Mouse (Mus musculus) neural tube, embryonic 13.5 days (tissue): ENCODE data around the gene Tgfb1i1. TPM values are rescaled to one million over a fixed set of nuclear protein-coding genes. Genes with fewer than 3 reads are reported as not detected.

Experiments used
- ATAC-seq: fragments of 200-750 bp; cut with Nextera tagmentation; 2 replicates; pipeline ENCODE4 v1.8.0; 2017; ENCODE audit warnings: low read depth, mild to moderate bottlenecking, moderate TSS enrichment, moderate library complexity
- H3K27ac ChIP-seq: fragments of 300-500 bp; sonication (generic); replicated peaks from 2 replicates; pipeline ENCODE4 v1.5.1; 2015; ENCODE audit warnings: moderate library complexity, mild to moderate bottlenecking, inconsistent platforms
- H3K27me3 ChIP-seq: fragments of 300-500 bp; sonication (generic); 2 replicates; pipeline ENCODE4 v1.6.1; 2015; ENCODE audit warnings: mild to moderate bottlenecking, inconsistent platforms
- H3K36me3 ChIP-seq: fragments of 300-500 bp; sonication (generic); 2 replicates; pipeline ENCODE4 v1.6.1; 2015; ENCODE audit warnings: mild to moderate bottlenecking, inconsistent platforms
- H3K4me1 ChIP-seq: fragments of 300-500 bp; sonication (generic); replicated peaks from 2 replicates; pipeline ENCODE4 v1.6.1; 2015; ENCODE audit warnings: inconsistent platforms
- H3K4me2 ChIP-seq: fragments of 300-500 bp; sonication (generic); 2 replicates; pipeline ENCODE4 v1.6.1; 2015; ENCODE audit warnings: inconsistent platforms, mild to moderate bottlenecking, moderate library complexity
- H3K4me3 ChIP-seq: fragments of 300-500 bp; sonication (generic); 2 replicates; pipeline ENCODE4 v1.5.1; 2015; ENCODE audit warnings: mild to moderate bottlenecking, inconsistent platforms
- H3K9ac ChIP-seq: fragments of 300-500 bp; sonication (generic); 2 replicates; pipeline ENCODE4 v1.6.1; 2015; ENCODE audit warnings: moderate library complexity, mild to moderate bottlenecking, inconsistent platforms
- H3K9me3 ChIP-seq: fragments of 300-500 bp; sonication (generic); 2 replicates; pipeline ENCODE4 v1.6.1; 2016; ENCODE audit warnings: inconsistent platforms
- WGBS: fragments of 180-500 bp; shearing (Covaris S2); methylation state at CpG from one replicate; pipeline ENCODE4 v1.1.7; 2015; 5-methylcytosine and 5-hydroxymethylcytosine counted together
- polyA plus RNA-seq: library from polyadenylated mRNA; unstranded; fragments of >200 nt; fragmentation: Nextera tagmentation; extraction: Ambion mirVana; gene quantifications from 2 replicates; pipeline ENCODE4 v1.2.1, GENCODE M21; 2015

Tgfb1i1 gene
- polyA plus RNA-seq, 1 experiment from 2014 or later, result 33.4 TPM

DNA sequence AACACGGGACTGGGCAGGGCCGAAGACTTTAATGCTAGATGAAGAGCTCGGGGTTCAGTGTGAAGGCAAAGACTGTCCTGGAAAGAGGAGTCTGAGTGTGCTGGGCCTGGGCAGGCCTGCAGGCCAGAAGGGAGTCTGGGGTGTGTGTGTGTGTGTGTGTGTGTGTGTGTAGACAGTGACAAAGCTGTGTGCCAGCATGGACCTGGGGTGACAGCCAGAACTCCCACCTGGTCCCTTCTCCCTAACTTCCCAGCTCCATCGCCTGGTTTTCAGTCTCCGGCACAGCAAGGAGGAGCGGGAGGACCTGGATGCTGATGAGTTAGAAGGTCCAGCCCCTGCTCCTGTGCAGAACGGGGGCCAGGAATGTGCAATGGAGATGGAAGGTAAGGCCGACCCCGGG, 24.9 kb downstream of the Tgfb1i1 start:
- Histone ChIP-seq H3K4me3 (no peak overlapping the region), H3K36me3 (peaks cover 58% of the 10 kb centered on the region), H3K27ac (no peak overlapping the region), H3K27me3 (no peaks in the 10 kb centered on the region), H3K9ac (no peak overlapping the region), H3K4me2 (no peak overlapping the region), H3K4me1 (no peaks in the 10 kb centered on the region), H3K9me3 (no peaks in the 10 kb centered on the region)
- 94% methylated on average over 9 of the region's 9 CpGs for WGBS
- ATAC-seq, result no peak

DNA sequence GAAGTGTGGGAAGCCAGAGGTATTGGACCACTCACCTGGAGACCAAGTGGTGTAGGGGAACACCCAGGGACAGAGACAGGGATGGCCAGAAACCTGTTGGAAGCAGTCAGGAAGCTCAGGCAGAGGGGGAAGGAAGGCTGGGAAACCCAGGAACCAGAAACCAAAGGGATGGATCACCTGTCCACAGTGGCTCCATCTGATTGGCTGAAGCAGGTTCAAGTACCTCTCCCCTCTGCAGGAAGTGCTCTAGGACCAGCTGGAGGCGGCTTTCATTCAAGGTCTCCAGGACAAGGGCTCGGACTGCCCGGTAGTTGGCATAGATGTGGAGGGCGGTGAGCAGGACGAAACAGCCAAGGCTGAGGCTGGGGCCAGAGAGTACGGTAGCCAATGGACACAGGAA, 29.4 kb downstream of the Tgfb1i1 start:
- Histone ChIP-seq H3K4me3 (no peak overlapping the region), H3K36me3 (peaks cover 78% of the 10 kb centered on the region)

DNA sequence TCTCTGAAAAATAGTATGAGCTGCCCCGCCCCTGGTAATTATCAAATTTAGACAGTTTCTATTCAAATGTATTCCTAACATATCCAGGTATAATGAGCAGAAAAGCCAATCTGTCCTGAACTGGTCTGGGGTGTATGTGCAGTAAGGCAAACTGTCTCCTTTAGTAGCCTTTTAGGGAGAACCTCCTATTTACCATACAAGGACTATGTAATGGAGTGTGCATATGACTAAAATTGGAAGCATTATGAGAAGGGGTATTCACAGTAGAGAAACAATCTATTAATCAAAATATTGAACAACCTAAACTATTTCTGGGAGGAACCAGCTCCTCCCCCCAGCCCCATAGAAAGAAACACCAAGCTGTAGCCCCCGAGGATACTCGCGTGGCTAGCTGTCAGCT, 33.1 kb downstream of the Tgfb1i1 start:
- Histone ChIP-seq H3K4me3 (no peak overlapping the region), H3K36me3 (peaks cover 41% of the 10 kb centered on the region), H3K27me3 (no peaks in the 10 kb centered on the region), H3K4me2 (no peak overlapping the region), H3K27ac (no peak overlapping the region), H3K4me1 (peaks cover 14% of the 10 kb centered on the region), H3K9ac (no peak overlapping the region), H3K9me3 (no peaks in the 10 kb centered on the region)
- 90% methylated on average over 4 of the region's 4 CpGs for WGBS
- ATAC-seq, result no peak

More for the DNA sequence above, 29.4 kb downstream of the Tgfb1i1 start:
- WGBS, result 97% methylated on average over 6 of the region's 6 CpGs
- H3K9me3 ChIP-seq, result no peaks in the 10 kb centered on the region
- no peaks in the 10 kb centered on the region for H3K27me3 ChIP-seq
- no peaks in the 10 kb centered on the region for H3K4me1 ChIP-seq
- no peak overlapping the region for H3K4me2 ChIP-seq
- ATAC-seq, result no peak
- no peak overlapping the region for H3K9ac ChIP-seq
- H3K27ac ChIP-seq, result no peak overlapping the region

DNA sequence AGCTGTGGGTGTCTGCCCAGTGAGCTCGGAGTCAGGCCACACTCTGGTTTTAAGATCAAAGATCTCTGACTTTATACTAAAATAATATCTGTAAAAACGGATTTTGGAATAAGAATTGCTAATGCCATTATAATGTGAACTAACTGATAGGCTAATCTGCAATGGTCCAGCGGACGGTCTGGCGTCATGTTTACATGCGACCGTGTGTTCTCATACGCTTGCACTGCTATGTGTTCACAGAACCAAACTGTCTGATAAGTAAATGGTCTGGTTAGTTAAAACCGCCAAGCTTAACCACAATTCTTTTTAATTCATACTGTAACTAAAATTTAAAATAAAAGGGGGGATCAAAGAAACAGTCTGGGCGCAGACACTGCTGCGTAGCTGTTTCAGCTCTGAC, 35.2 kb downstream of the Tgfb1i1 start:
- no peak overlapping the region for H3K4me3 ChIP-seq
- H3K4me2 ChIP-seq, result no peak overlapping the region
- no peak for ATAC-seq
- peaks cover 14% of the 10 kb centered on the region for H3K4me1 ChIP-seq
- H3K9ac ChIP-seq, result no peak overlapping the region
- H3K36me3 ChIP-seq, result 0 out of 2 replicates have a peak, but pooled peaks cover 25% of the 10 kb centered on the region
- no peaks in the 10 kb centered on the region for H3K9me3 ChIP-seq
- H3K27ac ChIP-seq, result no peak overlapping the region
- no peaks in the 10 kb centered on the region for H3K27me3 ChIP-seq
- WGBS, result 73% methylated on average over 11 of the region's 11 CpGs

DNA sequence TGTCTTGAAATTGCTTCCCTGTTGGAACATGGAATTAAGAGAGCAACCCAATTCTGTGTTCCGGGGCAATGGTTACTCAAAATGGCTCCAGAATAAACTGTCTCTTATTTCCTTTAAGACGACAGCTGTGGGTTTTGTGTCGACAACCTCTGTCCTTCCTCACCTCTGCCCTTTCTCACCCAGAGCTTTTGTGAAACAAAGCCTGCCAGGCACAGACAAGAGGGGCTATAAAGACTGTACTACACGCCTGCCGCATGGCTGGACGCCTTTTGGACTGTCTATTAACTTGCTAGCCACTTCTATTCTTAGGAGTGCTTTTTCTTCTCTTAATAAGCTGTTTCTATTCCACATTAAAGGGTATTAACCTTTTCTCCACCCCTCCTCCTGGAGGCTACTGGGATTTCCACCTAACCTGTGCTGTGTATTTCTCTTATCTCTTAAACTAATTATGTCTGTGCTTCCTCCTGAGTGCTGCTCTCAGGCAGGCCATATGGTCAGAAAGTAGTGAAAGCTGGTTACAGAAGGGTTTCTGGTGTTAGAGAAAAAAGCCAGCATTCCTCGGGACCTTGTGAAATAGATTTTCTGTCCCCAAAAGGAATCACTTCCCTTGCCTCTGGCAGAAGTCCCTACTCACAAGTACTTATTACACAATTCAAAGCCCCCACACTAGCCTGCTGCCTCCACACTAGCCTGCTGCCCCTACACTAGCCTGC, 36.1 kb downstream of the Tgfb1i1 start:
- H3K36me3 ChIP-seq, result peaks cover 27% of the 10 kb centered on the region
- WGBS, result 6% methylated on average over 7 of the region's 7 CpGs
- ATAC-seq, result no peak
- peaks cover 14% of the 10 kb centered on the region for H3K4me1 ChIP-seq
- H3K27me3 ChIP-seq, result no peaks in the 10 kb centered on the region
- H3K4me2 ChIP-seq, result no peak overlapping the region
- H3K27ac ChIP-seq, result 0 out of 2 replicates have a peak overlapping the region, but pooled peaks have one; percentile 18
- H3K9me3 ChIP-seq, result no peaks in the 10 kb centered on the region
- no peak overlapping the region for H3K4me3 ChIP-seq
- 0 out of 2 replicates have a peak overlapping the region, but pooled peaks have one; percentile 12 for H3K9ac ChIP-seq

DNA sequence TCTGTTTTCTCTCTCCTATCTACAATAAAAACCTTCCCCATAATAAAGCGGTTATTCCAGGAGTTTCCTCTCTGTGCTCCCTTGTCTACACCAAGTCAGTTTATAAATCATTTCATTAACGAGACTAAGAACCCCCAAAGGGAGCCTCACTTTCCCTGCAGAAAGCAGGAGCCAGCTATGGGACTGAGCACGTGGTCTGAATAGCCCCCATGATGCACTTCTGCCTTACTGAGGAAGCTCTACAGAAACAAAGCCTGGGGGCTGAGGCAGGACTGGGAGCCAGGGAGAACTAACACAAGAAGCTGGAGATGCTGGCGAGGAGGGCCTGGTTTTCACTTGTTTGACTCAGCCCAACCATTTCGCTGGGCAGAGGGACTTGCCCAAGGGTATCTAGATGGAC, 37.4 kb downstream of the Tgfb1i1 start:
- Histone ChIP-seq H3K27me3 (no peaks in the 10 kb centered on the region), H3K4me1 (peaks cover 21% of the 10 kb centered on the region), H3K4me3 (no peak overlapping the region), H3K4me2 (no peak overlapping the region), H3K9me3 (no peaks in the 10 kb centered on the region), H3K36me3 (peaks cover 30% of the 10 kb centered on the region), H3K9ac (no peak overlapping the region), H3K27ac (no peak overlapping the region; the same call in 1 of the 2 replicates)
- peak; percentile 53; the same call in 1 of the 2 replicates for ATAC-seq
- 34% methylated on average over 5 of the region's 5 CpGs for WGBS

DNA sequence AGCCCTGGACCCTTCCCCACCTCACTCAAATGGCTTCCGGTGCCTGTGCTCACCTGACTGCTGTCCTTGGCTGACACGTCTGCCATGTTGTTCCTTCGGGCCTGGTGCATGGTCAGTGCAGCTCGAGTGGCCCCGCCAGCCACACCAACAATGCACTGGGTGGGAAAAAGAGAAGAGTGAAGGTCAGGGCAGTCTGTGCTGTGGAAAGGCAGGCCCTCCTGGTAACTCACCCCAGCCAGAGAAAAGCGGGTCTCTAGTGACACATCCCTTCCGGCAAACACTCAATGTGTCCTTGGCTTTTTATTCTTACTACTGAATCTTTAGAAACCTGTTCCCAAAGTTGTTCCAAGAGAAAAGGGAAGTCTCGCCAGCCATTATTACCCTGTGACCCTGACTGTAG, 38.4 kb downstream of the Tgfb1i1 start:
- Histone ChIP-seq H3K4me2 (no peak overlapping the region), H3K9me3 (no peaks in the 10 kb centered on the region), H3K9ac (no peak overlapping the region), H3K36me3 (peaks cover 24% of the 10 kb centered on the region), H3K4me1 (peaks cover 26% of the 10 kb centered on the region), H3K27ac (no peak overlapping the region), H3K4me3 (no peak overlapping the region), H3K27me3 (no peaks in the 10 kb centered on the region)
- WGBS, result 88% methylated on average over 8 of the region's 8 CpGs
- ATAC-seq, result no peak

DNA sequence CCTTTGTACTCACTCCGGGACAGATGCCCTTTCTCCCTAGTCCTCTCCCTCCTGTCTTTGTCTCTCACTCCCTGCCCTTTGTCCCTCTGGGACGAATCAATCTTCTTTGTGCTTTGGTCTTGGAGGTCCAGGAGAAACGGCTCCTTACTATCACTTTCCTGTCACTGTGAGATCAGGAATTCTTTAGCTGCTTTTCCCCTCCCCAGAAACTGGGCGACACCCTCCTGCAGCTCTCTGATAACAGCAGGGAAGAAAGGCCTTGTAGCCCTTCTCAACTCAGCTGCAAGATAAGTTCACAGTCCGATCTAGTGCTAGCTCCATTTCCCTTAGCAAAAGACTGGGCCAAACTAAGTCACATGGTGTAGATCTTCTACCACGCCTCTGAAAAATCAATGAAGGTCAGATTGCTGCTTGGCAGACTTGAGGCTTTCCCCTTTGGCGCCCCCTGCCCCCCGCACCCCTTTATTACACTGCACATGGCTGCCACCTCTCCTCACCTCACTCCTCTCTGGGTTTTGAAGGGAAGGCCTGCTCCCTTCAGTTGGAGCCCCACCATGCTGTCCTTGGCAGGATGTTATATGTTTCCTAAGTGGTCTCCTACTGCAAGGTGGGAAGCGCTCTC, 42.4 kb downstream of the Tgfb1i1 start:
- no peaks in the 10 kb centered on the region for H3K27me3 ChIP-seq
- H3K4me3 ChIP-seq, result no peak overlapping the region
- no peak overlapping the region for H3K4me2 ChIP-seq
- H3K36me3 ChIP-seq, result peaks cover 22% of the 10 kb centered on the region
- ATAC-seq, result no peak
- no peaks in the 10 kb centered on the region for H3K9me3 ChIP-seq
- peaks cover 15% of the 10 kb centered on the region for H3K4me1 ChIP-seq
- no peak overlapping the region for H3K27ac ChIP-seq
- H3K9ac ChIP-seq, result peak overlapping the region; percentile 36; the same call in 1 of the 2 replicates
- WGBS, result 17% methylated on average over 9 of the region's 9 CpGs

DNA sequence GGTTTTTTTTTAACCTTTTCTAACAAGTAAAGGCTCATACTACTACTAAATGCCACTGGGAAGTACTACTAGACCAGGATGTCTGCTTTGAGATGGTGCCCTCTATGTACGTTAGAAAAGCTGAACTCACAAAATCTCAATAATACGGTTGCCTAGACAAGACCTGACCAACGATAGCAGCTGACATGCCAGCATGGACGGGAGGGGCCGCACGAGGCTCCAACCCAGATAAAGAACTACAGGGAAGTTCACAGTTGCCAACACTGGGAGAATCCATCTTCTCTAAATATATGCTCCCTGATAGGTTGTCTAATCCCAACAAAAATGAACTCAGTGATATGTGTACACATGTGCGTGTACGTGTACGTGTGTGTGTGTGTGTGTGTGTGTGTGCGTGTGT, 48.2 kb downstream of the Tgfb1i1 start:
- Histone ChIP-seq H3K4me3 (no peak overlapping the region), H3K9me3 (no peaks in the 10 kb centered on the region), H3K9ac (no peak overlapping the region), H3K4me1 (peaks cover 20% of the 10 kb centered on the region), H3K4me2 (no peak overlapping the region), H3K27ac (no peak overlapping the region), H3K27me3 (no peaks in the 10 kb centered on the region), H3K36me3 (0 out of 2 replicates have a peak, but pooled peaks cover 2% of the 10 kb centered on the region)
- no peak for ATAC-seq
- WGBS, result 95% methylated on average over 10 of the region's 10 CpGs

DNA sequence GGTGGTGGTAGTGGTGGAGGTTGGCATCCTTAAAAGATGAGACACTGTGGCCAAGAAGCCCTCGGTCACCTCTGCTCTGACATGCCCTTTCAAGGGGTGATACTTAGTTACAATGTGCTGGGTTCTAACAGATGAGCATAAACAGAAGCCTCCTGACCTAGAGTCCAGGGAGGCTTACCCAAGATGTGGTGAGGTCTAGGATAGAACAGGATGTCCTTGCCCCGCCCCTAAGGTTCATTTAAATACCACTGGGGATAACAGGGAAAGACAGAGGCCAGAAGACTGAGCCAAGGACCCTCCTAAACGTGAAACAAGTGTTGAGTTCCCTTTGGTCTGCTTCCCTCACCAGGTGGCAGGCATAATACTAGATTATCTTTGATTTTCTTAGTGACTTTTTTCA, 49.9 kb downstream of the Tgfb1i1 start:
- no peaks in the 10 kb centered on the region for H3K27me3 ChIP-seq
- H3K27ac ChIP-seq, result no peak overlapping the region
- H3K4me3 ChIP-seq, result no peak overlapping the region

DNA sequence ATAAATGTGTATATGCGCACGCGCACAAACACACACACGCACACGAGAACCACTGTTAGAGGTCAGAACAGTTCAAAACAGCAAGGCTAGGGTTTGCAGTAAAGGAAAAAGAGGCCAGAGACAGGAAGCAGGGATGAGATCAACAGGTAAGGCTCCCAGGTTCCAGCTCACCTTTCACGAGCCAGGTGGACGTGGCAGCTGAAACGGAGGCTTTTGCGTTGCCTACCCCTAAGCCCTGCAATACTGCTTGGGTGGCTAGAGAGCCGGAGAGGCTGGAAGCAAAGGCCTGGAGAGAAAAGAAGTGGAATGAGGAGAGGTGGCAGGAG, 50.6 kb downstream of the Tgfb1i1 start:
- Histone ChIP-seq H3K4me2 (peak overlapping the region; percentile 91), H3K4me3 (peak overlapping the region; percentile 78), H3K27me3 (no peaks in the 10 kb centered on the region), H3K27ac (peak overlapping the region; percentile 79), H3K4me1 (peaks cover 20% of the 10 kb centered on the region), H3K36me3 (no peaks in the 10 kb centered on the region), H3K9ac (peak overlapping the region; percentile 88), H3K9me3 (no peaks in the 10 kb centered on the region)
- ATAC-seq, result no peak
- 38% methylated on average over 10 of the region's 10 CpGs for WGBS

More for the DNA sequence above, 49.9 kb downstream of the Tgfb1i1 start:
- Histone ChIP-seq H3K4me2 (no peak overlapping the region), H3K9ac (no peak overlapping the region), H3K36me3 (no peaks in the 10 kb centered on the region), H3K9me3 (no peaks in the 10 kb centered on the region), H3K4me1 (peaks cover 20% of the 10 kb centered on the region)
- ATAC-seq, result no peak
- 71% methylated on average over 3 of the region's 3 CpGs for WGBS

DNA sequence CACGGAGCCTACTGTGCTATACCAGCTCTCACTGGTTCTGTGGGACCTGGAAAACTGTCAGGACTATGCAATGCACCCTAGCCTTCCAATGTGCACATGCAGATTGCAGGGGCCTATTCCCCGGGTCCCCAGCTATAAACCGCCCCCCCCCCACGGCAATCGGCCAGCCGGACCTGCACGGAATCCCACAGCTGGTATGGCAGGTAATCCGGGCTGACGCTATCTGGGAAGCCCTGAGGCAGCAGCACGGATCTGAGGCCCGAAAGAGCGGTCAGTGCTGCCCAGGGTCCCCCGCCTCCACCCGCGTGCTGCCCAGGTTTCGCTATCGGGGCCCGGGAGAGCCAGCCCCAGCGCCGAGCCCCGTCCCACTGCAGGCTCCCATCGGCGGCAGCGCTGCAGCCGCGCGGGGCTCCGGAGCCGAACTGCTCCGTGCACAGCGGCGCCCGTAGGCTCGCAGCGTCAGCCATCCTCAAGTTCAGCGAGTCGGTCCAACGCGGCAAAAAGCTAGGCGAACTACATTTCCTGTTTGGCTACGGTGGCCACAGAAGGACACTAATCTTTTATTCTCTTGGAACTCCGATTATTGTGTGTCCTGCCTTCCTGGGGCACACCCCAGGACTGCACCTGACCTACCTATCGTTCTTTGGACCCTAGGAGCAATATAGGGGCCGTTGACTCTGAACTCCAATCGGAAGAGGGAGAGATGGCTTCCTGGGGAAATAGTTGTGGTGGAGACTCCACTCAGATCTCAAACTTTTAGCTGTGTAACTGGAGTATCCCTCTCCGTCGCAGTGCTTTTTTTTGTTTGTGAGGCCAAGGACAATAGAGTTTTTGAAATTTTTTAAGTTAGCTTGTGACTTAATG, 51.2 kb downstream of the Tgfb1i1 start, which contains the start of gene BC017158:
Gene BC017158 (minus strand): TSS at position 554 of the 864 bp plus-strand sequence.
- Histone ChIP-seq H3K27ac (peak within 1 kb of the TSS; percentile 79), H3K4me3 (peak within 1 kb of the TSS; percentile 78), H3K9me3 (no peaks in the 10 kb centered on the region), H3K27me3 (no peaks in the 10 kb centered on the region), H3K4me1 (peaks cover 20% of the 10 kb centered on the region), H3K4me2 (peak within 1 kb of the TSS; percentile 91), H3K9ac (peak within 1 kb of the TSS; percentile 88), H3K36me3 (no peaks in the 10 kb centered on the region)
- 2% methylated on average over 47 of the region's 47 CpGs for WGBS
- ATAC-seq, result peak; percentile 81
